Mouse (Mus musculus): Measurements from ENCODE around the gene Uaca. TPM values are rescaled to one million over a fixed set of nuclear protein-coding genes. Genes with fewer than 3 reads are reported as not detected.

Gene Uaca
- total and polyA plus RNA-seq, 3 experiments, result 6.9 to 63.4 (median 28.0) TPM

DNA sequence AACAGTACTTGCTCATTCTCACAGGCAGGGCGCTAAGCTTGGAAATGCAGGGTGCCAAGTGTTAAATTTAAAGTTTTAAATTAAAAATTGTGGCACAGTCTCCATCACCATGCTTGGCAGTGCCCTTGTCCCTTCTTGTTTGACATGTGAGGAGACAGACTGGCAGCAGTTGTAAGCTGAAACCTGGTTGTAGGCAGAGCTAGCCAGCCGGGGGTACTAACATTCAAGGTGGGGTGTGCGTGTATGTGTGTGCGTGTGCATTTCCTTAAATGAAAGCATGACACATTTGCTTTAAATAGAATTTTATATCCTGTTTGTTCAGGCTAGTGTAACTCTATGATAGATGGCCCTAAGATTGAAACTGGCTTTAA is 42.7 kb downstream of the Uaca start:
- no peak for DNase-seq

DNA sequence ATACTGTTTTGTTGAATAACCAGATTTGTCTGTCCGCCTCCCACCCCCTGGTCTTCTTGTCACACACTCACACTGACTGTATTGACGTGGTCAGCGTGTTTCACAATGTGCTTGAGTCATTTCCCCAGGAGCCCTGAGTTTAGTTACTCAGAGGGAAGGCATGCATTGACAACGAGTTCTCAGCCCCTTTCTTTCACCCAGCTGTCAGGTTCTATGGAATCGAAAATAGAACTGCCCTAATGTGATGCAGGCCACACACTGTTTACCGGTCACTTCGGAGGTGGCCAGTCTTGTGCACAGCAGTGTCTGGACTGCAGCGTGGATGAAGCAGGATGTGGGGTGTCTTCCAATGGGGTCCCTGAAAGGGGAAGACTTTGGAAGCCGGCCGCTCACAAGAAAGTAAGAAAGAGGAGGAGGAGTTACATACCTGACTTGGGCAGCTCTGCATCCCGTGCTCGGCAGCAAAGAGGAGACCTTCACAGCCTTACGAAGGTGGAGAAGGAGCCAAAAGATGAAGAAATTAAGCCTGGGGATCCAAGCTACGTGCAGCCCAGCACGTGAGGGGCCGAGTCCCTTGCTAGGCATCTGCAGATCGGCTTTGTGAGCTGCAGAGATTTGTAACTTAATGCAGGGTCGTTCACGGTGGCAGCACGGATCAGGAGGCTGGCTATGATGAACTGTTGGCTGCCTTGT is 43.3 kb downstream of the Uaca start:
- peak; percentile 86 for DNase-seq

DNA sequence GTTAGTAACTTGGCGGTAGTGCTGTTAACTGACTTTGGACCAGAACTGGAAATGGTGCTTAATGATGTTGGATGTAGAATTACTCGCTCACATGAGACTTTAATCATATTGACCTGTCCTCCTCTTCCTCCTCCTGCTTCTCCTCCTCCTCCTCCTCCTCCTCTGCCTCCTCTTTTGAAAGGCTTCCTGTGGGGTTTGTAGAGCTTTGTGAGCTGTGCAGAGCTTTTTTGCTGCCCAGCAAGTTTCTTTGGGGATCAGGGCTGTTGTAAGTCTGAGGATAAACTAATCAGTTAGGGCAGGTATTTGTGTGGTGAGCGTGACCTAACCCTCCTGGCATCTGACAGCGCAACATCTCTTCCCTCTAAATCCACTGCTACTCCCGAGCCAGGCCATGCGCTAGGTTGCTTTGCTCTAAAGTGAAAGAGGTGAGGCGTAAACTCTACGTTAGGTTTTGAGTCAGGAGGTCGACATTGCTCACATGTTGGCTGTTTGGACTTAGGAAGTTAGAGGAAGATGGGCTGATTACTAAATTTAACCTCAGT is 44.1 kb downstream of the Uaca start:
- DNase-seq, result peak; percentile 59

DNA sequence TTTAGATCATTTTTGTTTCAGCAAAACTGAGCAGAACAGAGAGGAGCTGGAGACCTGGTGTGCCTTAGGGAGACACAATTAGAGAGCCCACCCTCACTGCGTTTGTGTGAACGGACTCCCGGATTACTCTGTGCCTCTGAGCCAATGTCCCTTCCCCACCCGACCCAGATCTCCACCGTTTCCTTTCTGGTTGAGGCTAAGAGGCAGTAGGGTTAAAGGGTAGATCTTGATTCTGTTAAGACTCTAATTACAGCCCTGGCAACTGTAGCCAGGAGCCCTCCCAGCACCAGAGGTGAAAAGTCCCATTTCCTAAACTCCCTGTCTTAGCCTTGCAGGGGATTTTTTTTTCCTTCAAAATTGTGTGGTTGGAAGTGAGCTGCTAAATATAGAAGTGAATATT is 47.1 kb downstream of the Uaca start:
- DNase-seq, result no peak

DNA sequence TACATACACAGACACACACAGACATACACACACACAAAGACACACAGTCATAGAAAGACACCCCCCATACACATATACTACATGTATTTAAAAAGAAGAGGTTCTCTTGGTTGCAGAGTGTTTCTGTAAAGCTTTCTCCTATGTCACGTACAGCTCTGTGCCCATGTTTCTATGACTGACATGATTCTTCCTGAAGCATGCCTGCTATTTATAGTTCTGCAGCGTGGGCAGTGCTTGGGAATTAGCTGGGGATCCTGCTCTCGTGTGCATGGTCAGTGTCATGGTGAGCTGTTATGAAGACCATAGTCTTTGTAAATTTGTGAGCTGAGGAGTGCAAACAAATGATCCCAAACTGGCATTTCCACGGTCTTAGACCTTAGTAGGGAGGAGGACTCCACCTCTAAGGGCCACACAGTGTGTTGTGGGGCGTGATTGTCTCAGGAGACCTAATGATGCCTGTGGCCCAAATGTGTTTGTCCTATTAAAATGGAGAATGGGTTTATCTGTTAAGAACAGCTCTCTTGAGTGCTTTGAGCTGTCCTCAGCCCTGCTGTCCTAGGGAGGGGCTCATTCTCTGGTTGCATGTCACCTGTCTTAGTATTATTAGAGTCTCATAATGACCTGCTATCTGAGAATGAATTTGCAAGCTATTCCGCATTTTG is 49.2 kb downstream of the Uaca start:
- no peak for DNase-seq

DNA sequence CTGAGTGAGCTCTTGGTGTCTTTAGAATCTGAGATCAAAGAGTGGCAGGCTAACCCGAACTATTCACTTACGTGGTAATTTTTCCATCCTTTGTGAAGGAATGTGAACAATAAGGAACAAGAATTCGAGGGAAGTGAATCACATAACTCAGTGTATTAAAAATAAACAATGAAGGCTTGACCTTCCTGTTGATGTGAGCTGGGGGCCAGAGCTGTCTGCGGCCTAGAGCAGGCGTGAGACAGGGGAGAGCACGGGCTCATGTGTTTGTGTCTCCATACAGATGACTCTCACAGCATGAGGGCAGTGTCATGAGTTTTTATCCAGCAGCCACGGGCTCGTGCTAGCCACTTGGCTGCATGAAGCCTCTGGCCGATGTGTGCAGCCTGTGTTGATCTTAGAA is 54.4 kb downstream of the Uaca start:
- no peak for DNase-seq

DNA sequence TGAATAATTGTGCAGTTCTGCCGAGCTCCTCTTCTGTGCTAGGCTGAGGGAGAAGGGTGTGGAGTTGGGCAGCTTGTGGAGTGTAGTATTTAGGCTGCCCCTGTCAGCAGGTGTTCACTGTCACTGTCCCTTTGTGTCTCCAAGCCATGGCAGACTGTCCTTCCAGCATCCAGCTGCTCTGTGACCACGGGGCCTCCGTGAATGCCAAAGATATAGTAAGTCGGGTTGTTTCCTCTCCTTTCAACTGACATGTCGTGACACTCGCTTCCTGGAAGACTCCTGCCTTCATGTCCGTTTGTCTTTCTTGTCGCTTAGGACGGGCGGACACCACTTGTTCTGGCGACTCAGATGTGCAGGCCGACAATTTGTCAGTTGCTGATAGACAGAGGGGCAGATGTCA is 55.6 kb downstream of the Uaca start:
- no peak for DNase-seq

DNA sequence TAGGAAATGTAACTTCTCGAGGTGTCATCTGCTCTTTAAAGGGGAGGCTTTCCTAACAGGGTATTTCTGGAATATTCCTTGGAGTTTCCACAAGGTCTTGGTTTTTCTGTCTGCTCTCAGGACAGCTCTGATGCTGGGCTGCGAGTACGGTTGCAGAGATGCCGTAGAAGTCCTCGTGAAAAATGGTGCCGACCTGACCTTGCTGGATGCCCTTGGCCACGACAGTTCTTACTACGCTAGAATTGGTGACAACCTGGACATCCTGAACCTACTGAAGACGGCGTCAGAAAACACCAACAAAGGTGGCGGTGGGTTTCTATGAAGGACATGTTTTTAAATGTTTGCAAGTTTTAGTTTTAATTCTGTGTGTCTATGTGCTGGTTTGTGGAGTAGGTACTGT is 59.9 kb downstream of the Uaca start:
- DNase-seq, result peak; percentile 55

DNA sequence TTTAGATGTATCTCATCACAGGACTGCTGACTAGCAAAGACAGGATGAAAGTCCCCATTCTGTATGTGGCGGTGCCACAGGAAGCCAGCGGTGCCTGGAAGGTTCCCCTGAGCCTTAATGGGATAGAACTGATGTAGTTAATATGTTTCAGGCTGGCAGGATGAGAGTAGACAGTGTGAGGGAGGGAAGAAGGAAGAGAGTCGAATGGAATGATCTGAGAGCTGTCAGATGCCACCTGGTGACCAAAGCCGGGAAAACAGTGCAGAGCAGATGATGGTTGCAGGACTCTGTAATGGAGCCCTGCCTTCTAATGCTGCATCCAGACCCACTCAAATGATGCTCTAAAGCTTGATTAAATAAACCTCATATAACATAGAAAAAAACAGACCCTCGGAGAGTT is 63.5 kb downstream of the Uaca start:
- peak; percentile 68 for DNase-seq

DNA sequence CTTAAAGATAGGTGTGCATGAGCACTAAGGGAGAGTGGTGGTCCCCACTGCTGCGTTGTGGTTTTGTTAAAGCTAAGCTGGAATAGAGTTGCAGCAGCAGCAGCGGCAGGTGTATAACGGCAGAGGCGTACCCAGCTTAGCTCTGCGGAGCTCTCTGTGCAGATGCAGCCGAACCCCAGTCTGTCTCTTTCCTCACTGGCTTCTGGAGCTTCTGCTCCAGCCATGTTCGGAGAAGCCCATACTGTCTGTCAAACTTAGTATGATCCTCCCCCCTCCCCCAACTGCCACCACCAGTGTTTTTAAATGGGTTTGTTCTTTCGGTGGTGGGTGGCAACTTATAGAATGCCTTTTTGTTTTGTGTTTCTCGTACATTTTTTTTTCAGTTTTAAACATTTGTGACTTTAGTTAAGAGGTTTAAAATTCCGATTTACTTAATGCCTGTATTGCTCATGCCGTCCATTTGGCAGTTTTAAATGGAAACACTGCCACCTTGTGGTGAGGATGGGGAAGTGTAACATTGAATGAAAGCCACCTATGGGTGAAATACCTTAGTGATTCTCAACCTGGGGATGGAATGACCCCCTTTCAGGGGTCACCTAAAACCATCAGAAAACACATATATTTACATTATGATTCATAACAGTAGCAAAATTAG is 64.1 kb downstream of the Uaca start:
- no peak for DNase-seq

DNA sequence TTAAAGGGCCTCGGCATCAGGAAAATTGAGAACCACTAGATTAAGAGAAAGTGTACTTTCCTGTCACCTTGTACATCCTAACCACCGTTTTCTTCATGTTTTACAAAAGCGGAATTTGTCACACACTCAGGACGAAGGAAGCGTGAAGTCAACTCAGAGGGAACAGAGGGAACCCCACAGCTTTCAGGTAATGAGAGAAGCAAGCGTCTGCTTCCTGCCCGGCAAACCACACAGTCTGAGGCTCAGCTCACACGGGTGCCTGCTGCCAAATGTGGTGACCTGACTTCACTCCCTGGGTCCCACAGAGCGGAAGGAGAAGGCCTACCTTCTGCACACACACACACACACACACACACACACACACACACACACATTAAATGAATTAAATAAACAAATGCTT is 64.7 kb downstream of the Uaca start:
- no peak for DNase-seq

DNA sequence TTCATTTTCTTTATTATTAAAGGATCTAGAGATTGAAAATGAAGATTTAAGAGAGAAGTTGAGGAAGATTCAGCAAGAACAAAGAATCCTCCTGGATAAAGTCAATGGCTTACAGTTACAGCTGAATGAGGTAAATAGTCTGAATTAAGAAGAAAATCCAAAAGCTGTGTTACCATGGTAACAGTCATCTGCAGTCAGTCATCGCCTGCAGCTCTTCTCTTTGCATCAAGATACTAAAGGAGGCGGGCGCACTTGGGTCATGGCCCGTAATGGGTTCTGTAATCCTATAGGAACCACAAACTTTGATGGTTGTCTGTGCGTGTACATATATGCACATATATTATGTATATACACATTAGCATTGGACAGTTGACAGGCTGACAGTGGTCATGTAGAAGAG is 66.7 kb downstream of the Uaca start:
- no peak for DNase-seq

DNA sequence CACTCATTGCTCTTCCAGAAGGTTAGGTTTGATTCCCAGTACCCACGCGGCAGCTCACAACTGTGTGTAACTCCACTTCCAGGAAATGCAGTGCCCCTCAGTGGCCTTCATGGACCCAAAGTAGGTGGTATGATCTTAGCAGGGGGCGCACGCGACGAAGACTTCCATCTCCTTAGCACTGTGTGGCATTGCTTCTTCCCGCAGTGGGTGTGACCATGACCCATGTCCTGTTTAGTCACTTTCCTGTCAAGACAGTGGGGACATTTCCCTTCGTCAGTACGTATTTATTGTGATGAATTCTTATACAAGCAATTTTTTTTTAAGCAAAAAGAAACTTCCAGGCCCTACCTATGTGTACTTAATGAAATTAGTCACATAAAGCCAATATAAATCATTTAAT is 70.3 kb downstream of the Uaca start:
- no peak for DNase-seq

DNA sequence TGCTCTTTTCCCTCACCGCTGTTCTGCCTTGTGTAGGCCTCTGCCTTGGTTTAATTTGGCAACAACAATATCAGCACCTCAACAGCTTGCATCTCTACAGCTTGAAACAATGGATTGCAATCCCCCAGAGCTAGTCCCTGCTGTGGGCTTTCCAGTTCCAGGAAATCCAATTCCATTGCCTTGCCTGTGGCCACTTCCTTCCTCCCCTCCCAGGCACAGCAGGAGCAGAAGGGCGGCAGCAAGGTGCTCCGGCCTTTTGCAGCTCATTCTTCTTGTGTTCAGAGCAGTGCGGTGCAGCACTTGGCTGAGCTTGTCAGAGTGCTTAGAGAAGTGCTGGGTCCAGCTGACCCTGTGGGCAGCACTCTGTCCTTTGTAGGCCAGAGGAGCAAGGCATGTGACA is 71.5 kb downstream of the Uaca start:
- no peak for DNase-seq

DNA sequence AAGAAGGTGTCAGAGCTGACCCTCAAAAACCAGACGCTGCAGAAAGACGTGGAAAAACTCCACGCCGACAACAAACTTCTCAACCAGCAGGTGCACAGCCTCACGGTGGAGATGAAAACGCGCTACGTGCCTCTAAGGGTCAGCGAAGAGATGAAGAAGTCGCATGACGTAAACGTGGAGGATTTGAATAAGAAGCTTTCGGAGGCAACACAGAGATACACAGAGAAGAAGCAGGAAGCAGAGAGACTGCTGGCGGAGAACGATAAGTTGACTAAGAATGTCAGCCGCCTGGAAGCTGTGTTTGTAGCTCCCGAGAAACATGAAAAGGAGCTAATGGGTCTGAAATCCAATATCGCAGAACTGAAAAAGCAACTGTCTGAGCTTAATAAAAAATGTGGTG is 76.1 kb downstream of the Uaca start:
- no peak for DNase-seq

DNA sequence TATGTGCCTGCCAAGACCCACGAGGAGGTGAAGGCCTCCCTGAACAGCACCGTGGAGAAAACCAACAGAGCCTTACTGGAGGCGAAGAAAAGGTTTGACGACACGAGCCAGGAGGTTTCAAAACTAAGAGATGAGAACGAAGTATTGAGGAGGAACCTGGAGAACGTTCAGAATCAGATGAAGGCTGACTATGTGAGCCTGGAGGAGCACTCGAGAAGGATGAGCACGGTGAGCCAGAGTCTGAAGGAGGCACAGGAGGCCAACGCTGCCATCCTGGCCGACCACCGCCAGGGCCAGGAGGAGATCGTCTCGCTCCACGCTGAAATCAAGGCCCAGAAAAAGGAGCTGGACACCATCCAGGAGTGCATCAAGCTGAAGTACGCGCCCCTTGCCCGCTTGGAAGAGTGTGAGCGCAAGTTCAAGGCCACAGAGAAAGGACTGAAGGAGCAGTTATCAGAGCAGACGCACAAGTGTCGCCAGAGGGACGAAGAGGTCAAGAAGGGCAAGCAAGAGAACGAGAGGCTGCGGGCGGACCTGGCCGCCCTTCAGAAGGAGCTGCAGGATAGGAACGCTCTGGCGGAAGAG is 76.7 kb downstream of the Uaca start:
- no peak for DNase-seq

DNA sequence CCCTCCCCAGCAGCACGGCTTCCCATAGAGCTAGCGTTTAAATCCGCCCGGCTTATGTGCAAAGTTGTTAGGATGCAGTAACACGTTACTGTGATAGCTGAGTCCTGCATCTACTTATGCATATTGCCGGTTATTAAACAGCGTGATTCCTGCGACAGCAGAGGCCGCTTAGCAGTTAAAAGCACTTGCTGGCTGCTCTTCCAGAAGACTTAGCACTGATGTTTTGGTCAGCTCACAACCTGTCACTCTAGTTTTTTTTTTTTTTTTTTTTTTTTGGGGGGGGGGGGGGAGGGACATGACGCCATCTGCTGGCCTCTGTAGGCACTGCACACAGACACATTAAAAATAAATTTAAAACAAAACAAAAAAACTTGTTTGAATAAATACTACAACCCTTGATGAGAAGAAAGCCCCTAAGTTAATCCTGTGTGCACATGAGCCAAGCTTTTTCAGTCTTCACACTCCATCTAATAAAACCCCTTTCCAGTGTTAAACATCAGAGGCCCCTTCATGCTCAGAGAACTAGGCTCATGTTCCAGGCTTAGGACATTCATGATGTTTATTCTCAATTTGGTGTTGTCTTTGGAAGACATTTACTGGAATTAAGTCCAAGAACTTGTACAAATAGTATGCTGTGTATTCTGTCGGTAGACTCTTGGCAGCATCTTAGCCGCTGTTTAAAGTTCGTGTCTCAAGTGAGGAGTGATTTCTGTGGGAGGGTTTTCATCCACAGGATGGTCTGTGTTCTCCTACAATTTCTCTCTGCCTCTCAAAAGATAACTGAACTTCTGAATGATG is 79.1 kb downstream of the Uaca start:
- DNase-seq, result no peak

DNA sequence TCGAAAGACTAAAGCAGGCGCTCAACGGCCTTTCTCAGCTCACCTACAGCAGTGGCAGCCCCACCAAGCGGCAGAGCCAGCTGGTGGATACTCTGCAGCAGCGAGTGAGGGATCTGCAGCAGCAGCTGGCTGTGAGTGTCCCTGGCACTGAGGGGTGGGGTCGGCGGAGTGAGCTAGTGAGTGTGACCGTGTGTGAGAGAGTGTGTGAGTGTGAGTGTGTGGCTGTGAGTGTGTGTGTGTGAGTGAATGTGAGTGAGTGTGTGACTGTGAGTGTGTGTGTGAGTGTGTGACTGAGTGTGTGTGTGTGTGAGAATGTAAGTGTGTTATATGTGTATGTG is 79.7 kb downstream of the Uaca start:
- DNase-seq, result no peak

DNA sequence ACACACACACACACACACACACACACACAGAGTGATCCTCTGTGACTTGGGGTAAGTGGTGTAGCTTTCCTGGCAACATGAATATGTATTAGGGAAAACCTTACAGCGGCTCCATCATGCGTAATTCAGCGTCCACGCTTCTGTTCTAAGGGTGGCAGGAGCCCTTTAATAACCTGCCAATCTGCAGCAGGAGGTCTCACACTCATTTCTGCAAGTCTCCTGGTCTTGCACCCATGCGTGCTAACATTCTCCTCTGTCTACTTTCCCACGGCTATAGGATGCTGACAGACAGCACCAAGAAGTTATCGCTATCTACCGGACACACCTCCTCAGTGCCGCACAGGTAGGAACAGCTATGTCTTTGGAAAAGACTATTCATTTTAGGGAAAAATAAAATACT is 81.7 kb downstream of the Uaca start:
- DNase-seq, result no peak

DNA sequence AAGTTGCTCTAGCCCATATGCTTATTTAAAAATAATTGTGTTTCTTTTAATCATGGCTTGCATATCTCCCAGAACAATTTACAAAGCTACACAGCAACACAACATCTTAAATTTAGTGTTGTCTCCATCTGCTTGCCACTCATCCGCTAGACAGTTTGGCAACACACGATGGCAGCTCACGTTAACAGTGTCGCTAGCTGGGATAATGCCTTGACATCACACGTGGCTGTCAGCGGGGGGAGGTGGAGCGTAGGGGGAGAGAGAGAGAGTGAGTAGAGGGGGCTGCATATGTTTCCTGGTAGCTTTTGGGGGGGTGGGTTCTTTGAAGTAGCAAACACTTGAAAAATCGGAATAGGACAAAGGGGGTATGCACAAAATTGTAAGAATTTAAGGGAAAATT is 82.2 kb downstream of the Uaca start:
- DNase-seq, result no peak

DNA sequence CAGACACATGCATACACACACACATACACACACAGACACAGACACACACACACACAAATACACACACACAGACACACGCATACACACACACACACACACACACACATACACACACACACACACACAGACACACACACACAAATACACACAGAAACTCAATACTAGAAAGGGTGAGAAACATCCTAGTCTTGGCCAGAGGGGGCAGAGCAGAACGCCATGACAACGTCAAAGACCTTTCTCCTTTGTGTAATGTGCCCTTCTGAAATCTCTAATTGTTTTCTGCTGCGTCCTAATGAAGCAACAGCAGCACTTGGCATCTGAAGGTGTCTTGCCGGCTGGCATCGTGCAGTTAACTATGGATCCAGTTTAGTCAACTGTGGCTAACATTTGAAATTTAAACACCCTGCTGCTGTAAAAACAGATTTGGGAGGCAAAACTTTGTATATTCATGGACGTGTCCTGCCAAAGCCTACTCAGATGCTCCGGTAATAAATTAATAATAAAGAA is 83.8 kb downstream of the Uaca start:
- DNase-seq, result no peak

DNA sequence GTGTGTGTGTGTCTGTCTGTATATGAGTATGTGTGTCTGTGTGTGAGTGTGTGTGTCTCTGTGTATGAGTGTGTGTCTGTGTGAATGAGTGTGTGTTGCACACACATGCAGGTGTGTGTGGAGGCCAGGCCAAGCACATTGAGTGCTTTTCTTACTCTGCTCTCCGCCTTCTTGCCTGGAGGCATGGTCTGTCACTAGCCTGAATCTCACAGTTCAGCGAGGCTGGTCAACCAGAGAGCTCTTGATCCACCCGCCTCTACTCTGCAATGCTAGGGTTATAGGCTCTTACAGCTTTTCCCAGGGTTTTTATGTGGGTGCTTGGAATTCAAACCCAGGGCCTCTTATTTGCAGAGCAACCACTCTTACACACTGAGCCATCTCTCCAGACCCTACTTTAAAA is 84.3 kb downstream of the Uaca start:
- DNase-seq, result no peak
